Mouse (Mus musculus): ENCODE results near the gene Tjp2.

DNA sequence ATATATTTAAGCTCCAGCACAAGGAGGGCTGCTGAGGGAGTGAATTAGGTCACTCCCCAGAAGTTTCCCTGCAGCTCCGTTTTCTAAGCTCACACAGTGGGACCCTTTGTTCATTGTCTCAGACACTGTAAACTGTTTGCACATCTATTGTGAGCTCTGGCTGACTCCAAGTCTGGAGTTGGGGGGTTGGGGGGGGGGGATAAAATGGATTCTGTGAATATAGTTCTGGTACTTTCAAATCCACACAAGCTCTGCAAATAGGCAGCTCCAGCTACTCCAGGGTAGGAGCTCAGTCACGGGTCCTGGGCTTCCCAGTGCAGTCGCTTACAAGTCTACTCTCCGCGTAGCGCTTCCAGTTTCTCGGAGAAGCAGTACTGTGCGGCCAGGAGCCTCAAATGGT lies 64.4 kb downstream of the Tjp2 start:
- TF ChIP-seq GATA1 (IDR thresholded peaks at IDR 0.05; ENCODE audit: borderline replicate concordance, low read length): no peak
- TF ChIP-seq FLI1 (IDR thresholded peaks at IDR 0.05; ENCODE audit: low read length): no peak
